Mouse (Mus musculus) cerebellum, adult 11 months (tissue): ENCODE measurements around the gene Ifih1.

ENCODE experiments used
- DNase-seq: peaks from one replicate; pipeline ENCODE4 v3.0.0; 2022

Ifih1 gene

DNA sequence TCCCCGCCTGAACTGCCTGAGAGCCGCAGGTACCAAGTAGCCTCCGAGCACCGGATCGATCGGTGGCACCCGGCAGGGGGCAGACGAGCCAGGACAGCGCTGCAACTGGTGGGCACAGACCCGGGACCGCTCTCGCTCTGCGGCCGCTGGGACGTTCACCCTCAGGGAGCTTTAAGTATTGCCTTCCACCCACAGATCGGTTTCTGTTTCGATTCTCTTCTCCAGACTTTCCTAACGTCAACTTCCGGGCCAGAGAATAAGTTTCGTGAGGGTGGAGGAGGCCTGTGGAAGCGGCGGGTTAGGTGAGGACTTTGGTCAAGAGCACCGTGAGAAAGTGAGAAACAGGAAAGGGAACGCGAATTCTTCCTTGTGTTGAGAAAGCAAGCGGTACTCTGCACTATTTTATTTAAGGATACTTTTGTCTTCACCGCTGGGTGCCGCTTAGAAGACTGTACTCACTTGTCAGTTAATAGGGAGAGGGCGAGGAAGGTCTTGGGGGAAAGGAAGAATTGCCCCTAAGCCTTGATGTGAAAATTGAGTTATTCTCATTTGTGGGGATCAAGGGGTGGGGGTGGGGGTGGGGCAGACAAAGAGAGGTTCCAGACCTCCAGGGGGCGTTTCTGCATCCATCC, at the start of gene Ifih1:
Gene Ifih1, minus strand, starts transcription at position 242 of the 632 bp plus-strand sequence.
- DNase-seq = peak; percentile 6

DNA sequence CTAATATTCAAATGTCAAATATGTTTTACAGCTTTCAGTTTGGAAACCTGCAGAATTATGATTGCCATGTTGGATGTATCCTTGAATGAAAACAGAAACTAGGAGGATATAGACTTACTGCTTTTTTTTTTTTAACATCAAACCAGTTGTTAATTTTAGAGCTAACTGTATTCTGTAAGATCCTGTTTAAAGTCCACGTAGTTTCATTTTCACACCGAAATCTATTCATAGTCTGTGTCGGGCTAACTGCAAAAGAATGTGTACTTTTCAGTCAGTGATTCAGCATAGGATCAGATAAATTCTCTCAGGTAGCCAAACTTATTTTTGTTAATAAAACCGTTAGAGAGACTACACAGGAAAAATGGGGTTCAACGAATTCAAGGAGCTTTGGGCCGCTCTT, 39.9 kb upstream of the Ifih1 start:
- no peak for DNase-seq

DNA sequence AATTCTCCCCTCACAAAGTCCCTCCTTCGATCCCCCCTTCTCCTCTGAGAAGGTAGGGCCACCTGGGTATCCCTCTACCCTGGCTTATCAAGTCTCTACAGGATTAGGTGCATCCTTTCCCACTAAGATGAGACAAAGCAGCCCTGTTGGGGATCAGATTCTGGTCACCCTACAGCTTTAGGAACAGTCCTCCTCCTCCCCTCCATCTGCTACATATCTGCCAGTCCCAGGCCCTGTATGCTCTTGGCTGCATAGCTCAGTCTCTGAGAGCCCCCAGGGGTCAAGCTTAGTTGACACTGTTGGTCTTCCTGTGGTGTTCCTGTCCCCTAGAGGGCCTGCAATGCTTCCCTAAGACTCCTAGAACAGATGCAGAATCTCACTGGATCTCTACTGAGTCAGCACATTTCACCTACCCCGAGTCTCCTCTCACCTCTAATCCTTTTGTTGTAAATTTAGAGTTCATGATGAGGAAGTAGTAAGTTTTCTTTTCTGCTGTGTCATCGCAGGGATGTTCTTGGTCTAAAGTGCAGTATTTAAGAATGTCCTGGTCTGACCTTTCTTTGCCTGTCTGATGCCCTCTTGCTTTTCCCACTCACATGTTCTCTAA, 39.0 kb upstream of the Ifih1 start:
- no peak for DNase-seq

DNA sequence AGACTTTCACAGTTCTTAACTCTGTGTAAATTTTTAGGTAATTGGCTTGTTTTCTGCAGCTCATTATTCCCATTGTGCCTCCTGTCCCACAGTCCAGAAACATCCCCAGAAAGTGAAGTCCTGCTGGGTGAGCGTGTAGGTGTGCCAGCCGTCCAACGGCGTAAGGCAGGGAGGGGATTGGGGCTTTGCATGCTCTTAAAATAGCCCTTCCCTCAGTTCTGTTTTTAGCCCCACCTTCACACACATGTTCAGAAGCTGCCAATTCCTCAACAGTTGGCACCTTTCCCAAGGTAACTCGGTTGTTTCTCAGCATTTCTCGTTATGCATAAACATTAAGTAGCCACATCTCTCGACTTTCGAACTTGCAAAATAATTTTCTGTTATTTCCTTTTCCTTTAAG, 35.6 kb upstream of the Ifih1 start:
- peak; percentile 1 for DNase-seq

DNA sequence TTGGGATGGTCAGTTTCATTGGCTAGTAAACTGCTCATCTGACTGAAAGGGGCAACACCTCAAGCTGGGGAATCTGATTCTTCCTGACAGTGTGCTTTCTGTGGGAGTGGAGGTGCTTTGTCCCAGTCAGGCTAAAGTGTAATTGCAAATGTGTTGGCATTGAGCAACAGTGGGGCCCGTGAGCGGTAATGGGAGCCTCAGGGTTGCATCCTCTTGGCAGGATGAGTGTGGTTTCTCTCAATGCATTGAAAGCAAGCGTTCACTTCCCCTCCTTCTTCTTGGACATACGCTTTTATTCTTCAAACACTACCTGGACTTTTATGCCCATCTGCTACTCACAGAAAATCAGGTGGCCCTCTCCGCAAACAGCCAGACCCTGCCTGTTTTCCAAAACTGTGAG, 26.7 kb upstream of the Ifih1 start:
- no peak for DNase-seq

DNA sequence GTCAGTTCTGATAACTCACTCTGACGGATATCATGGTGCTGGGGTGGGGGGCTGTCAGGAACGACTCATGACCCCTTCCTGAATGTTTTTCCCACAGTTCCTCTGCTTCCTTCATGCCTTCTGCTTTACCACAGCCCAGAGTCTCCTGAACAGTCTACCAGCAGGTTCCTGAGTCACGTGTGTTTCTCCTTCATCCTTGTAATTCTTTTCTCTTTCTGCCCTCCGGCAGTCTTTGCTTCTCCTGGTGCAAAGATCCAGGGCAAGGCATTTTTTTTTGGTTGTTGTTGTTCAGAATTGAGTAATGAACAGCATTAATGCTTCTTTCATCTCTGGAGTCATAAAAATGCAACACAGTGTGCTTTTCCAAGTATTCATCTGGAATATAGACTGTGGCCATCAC, 24.7 kb upstream of the Ifih1 start:
- no peak for DNase-seq

DNA sequence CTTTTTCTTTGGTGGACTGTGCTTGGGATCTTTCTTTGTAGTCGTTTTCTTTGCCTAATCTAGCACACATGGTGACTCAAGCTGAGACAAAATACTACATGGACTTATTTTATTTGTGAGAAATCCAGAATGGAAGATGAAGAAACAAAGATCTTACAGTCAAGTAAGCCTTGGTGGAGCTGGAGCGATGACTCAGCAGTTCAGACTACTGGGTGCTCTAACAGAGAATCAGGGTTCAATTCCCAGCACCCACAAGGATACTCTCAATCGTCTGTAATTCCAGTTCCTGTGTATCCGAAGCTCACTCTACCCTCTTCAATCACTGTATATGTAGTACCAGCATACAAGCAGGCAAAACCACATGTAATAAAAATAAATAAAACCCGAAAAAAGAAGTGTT, 24.2 kb upstream of the Ifih1 start:
- no peak for DNase-seq

DNA sequence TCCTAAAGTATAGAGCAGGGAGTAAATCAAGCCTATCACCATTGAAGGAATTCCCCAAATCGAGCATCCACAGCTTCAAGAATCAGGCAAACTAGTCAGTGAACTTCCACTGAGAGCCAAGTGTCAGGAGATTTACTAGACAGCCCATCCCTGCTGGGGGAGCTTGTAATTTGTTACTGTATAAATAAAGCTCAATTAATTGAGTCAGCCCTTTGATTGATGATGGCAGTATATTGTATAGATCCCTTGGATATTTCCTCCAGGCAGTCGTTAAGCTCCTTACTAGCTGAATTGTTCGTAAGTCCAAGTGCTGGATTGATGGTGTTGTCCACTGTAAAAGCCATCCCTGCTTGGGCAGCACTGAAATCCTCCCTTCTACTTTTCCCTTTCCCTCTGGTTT, 23.8 kb upstream of the Ifih1 start:
- DNase-seq = no peak

DNA sequence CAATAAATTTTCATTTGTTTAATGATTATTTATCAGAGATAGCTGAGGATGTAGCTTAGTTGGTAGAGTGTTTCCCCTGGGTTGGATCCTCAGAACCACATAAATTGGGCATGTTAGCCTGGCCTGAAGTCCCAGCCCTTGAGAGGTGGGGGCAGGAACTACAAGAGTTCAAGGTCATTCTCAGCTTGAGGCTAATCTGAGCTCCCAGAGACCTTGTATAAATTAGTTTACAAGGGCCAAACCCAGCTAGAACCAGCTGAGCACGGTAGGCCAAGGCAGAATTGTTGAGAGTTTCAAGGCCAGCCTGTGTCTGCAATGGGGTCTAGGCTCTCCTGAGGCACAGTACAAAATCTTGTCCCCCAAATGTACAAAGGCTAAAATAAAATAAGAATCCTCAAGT, 19.5 kb upstream of the Ifih1 start:
- DNase-seq = no peak

DNA sequence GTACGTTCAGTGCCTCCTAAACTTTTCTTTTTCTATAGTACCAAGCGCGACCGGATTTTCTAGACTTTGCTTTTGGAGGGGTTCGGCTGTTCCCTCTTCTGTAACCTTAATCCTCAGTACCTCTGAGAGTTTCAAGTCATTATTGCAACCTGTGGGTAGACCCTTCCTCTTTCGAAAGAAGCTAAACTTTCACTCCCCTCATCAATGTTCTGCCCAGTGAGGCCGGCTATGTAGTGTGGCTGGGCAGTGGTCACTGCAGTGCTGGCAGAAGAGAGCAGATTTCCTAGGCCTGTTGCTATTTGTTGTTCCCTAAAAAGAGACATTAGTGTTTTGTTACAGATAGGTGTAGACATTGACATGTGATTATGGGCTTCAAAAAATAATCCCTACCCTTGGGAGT, 18.8 kb upstream of the Ifih1 start:
- no peak for DNase-seq

DNA sequence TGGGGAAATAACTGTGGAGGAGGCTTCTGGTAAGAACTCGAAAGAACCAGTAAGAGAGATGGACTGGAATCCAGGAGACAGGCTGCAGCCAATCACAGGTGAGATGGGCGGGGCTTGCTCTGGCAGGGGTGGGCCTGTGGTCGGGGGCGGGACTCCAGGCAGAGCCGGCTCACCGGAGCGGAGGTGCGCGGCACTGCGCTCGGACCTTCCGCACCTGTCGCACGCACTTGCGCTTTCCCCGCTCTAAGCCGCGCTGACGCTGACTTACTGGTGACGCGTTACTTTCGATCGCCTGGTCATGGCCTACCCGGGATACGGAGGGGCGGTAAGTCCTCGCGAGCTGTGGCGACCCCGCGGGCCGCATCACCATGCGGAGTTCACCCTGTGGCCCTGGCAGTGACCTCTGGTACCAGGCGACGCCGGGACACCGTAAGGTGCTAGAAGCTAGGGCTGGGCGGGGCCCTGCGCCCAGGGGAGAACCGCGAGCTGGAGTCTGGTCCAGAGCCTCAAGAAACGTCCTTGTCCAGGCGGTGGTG, 18.1 kb upstream of the Ifih1 start, which contains the start of gene Gca:
Gene Gca, plus strand, starts transcription at position 151 of the 536 bp plus-strand sequence.
- peak; percentile 45 for DNase-seq

DNA sequence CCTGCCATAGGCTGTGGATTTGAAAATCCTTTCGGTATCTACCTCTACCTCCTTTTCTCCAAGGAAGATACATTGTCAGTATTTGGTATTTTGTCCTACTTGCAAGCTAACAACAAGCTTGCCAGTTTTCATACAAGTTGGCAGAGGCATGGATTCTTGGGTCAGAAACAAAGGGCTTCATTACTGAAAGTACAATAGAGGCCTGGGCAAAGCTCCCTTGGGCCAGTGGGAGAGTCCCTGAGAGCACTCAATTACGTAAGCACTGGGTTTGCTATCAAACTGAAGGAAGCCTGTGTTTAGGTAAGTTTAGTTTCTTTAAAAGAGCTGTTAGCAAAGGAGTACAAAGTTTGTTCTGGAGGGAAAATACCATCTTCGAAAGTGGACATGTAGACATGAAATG, 16.5 kb upstream of the Ifih1 start:
- peak; percentile 2 for DNase-seq

DNA sequence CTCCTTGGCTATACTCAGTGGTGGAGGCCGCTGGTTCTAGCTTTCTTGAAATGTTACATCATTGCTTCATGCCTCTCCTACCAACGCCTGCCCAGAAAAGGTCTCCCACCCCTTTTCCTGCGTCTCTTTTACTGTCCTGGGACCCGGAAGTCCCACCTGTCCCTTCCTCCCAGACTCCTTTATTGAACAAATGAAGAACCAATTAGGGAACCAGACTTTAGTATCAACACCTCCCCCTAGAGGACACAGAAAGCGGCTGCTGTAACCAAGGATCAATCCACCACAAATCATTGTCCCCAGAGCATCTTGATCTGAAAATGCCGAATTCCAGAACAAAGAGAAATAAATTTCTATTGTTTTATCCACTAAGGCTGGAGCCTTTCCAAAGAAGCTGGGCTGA, 14.5 kb upstream of the Ifih1 start:
- no peak for DNase-seq

DNA sequence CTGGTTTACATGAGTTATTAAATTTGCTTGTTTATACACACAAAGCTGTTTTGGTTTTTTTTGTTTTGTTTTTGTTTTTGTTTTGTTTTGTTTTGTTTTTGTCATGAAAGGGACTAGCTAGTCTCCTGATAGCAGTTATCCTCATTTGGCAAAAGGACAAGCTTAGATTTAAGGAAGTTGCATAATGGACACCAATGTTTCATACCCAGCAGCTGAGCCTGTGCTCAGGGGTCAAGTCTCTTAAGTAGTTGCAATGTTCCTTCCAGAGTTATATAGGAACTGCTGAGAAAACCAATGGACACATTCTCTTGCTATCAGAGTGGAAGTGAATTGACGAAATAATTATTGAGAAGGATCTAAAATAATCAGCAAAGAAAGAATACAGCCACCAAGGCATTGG, 10.0 kb upstream of the Ifih1 start:
- no peak for DNase-seq

DNA sequence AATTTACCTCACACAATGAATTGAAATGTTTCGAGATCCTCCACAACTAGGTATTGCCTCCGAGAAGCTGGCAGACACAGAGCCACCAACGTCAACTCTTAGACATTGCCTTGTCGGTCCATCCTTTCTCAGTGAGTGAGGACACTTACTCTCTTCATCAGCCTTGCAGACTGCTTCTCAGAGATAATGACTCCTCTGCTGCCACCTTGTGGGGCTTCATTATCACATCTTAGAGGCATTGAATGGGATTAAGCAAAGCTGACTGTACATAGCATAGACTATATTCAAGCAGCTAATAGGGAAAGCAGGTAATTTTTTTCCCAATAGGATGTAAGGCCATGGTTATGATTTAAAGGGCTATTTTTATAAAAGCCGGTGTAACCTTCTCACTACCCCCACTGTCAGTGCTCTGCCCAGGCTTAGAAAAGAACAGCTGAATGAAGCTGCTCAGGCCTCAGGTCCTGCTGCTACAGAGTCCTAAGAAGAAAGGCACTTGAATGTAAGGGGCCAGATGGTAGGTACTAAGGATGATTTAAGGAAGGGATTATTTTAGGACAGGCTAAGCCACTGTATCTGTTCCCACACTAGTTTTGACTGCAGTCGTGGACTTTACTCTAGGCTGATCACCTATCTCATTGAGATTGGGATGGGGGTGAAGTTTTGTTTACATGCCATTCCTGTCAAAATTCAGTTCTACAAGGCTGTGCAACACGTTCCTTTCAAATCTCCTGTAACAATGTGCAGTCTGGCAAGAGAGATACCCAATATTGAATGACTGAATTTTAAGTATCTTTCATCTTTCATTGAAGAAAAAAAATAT, 8.7 kb upstream of the Ifih1 start:
- peak; percentile 9 for DNase-seq

DNA sequence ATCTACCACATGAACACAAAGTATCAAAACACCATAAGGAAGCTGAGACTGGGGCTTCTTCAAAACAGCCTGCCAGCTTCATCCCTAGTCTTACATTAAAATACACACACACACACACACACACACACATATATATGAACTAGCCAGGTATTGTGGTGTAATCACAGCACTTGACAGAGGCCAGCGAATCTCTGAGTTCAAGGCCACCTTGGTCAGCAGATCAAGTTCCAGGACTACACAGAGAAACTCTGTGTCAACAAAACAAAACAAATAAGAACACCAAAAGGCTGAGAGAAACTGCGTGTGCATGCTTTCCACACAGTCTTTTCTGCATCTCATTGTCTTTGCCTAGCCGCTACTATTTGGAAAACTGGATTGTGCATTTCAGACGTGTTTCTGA, 6.4 kb upstream of the Ifih1 start:
- DNase-seq = no peak

DNA sequence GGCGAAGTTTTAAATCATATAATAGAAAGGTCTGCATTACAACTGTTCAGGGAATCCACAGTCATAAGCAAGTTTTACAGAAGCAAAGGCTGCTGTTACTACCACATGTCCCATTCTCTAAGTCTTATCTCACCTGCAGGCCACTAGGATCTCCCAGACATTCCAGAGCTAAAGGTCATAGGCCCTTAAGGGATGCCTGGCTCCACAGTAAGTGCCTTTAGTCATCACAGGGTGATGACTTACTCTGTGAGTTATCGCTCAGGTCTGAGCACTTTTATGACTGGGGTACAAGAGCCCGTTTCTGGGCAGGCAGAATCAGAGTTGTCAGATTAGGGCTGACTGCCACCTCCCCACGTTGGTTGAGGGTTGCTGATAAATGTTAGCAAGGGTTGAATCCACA, 5.8 kb upstream of the Ifih1 start:
- no peak for DNase-seq

DNA sequence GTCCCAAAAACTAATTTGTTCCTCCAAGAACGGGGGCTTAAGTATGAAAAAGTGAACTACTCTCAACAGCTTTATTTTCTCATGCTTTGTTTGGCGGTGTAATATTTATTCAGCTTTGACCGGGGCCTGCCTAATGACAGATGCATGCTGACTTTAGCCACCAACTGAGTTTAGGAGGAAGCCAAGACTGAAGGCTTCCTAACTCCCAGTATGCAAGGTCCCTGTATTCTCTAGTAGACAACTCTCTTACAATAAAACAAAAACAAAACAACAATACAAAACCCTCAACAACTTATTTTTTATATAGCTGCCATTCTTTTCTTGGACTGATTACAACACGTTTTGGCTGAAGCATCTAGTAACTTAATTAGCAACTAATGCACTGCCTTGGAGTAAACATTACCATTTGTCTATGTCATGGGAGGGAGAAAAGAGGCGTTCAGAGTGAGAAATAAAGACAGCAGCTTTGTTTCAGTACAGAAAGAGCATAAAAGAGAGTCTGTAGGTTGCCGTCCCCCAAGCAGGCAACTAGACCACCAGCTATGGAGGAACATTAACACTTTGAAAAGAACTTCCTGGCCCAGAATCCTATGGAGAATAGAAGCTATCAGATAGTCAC, 725 bp upstream of the Ifih1 start:
- no peak for DNase-seq

DNA sequence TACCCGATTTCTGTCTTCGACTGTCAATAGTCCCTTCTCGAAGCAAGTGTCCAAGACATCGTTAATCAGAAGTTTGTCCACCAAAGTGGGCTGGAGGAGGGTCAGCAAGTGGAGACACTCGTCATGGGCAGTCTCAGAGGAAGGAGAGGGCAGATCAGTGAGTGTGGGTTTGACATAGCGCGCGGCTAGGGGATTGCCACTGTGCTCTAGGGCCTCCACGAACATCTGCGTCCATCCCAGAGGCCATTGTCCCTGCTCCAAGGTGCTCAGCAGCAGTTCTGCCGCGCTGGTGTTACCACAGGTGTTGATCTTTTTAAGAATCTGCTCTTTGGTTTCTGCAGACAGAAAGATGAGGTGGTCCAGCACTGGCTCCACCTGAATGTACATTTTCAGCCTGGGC, 580 bp downstream of the Ifih1 start:
- no peak for DNase-seq

DNA sequence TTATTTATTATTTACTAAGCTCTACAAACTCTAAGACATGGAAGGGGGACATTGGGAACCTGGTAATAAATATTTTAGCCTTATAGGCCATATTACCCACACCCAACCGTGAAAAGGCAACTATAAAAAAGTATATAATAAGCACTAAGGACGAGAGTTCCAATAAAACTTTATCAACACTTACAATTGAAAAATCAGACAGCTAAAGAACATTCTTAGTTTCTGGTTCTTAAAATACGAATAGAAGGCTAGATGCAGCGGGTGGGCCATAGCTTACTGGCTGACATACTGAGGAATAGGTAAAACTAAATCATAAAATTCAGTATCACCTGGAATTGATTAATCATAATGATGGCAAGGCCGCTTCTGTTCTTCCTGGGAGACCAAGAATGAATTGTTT, 1.2 kb downstream of the Ifih1 start:
- DNase-seq = no peak

DNA sequence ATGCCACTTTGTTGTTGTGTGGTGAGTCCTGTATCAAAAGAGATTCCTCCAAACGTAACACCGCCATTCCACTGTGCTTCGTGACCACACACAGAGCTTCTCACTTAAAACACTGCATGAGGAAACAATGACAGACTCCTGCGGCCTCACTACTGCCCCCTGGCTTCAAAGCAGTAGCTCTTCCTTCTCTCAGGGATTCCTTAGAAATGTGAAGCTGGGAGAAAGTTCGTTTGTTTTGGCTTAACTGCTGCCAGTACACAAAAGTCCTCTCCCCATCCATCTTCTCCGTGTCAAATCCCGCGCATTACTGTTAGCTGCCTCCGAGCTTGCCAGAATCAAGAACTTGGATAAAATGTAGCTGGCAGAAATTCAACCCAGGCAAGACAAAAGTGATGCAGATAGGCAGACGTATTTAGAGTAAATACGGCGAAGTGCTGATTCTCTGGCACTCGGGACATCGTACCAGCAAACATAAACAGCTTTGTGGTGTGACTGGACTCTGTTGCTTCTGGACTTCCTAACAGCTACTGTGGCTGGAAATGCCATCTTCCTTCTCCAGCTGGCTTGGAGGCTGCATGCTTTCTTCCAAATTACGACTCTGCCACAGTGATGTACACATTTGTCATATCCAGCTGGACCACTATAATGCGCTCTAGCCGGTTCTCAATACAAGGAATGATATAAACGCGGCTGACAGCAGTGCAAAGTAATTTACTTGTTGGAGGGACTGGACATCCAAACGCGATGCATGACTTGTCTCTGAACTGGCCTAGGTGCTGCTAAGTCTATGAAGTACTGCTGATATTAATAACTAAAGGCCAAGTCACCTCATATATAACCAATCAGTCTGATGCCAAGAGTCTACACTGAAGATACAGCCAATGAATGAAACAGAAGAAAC, 2.4 kb downstream of the Ifih1 start:
- DNase-seq = no peak

DNA sequence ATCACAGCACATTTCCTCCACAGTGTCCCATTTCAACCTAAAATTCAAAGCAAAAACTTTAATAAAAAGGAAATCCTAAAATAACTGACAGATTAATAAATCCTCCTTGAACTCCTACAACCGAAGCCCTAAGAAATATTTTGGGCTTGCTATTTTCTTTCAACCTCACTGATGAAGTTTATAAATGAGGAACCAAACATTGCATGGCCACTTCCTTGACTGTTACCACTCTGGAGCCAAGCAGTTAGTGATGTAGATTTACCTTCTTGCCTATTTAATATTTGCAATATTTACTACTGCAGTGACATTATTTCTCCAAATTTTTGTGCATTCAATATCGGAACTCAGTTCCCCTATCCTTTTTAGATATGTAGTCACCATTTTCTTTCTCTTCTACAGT, 6.2 kb downstream of the Ifih1 start:
- no peak for DNase-seq
